Mouse (Mus musculus) lung, embryonic 14.5 days (tissue): Measurements from ENCODE around the gene Gm9936. TPM values are rescaled to one million over a fixed set of nuclear protein-coding genes. Genes with fewer than 3 reads are reported as not detected.
"Not testable (repeated sequence)": the region's sequence is repeated elsewhere in the genome, so short reads cannot be mapped to it uniquely, and the experiment has no call there.

Source experiments
- ATAC-seq: fragments of 200-750 bp; cut with Nextera tagmentation; 2 replicates; pipeline ENCODE4 v1.8.0; 2017; ENCODE audit warnings: mild to moderate bottlenecking, moderate TSS enrichment, moderate library complexity; ENCODE audit not compliant: insufficient read depth
- DNase-seq: peaks from one replicate; pipeline ENCODE4 v3.0.0-alpha.2; 2015
- H3K27ac ChIP-seq: fragments of 300-500 bp; sonication (generic); 2 replicates; pipeline ENCODE4 v1.5.1; 2014; ENCODE audit warnings: low read depth, mild to moderate bottlenecking, moderate library complexity
- H3K27me3 ChIP-seq: fragments of 300-500 bp; sonication (generic); 2 replicates; pipeline ENCODE4 v1.6.1; 2014; ENCODE audit warnings: low read length, control low read depth; ENCODE audit not compliant: insufficient read depth
- H3K36me3 ChIP-seq: fragments of 300-500 bp; sonication (generic); 2 replicates; pipeline ENCODE4 v1.6.1; 2014; ENCODE audit warnings: control low read depth; ENCODE audit not compliant: insufficient read depth
- H3K4me1 ChIP-seq: fragments of 300-500 bp; sonication (generic); 2 replicates; pipeline ENCODE4 v1.6.1; 2014; ENCODE audit warnings: antibody characterized with exemption, control low read depth; ENCODE audit not compliant: insufficient read depth
- H3K4me2 ChIP-seq: fragments of 300-500 bp; sonication (generic); 2 replicates; pipeline ENCODE4 v1.6.1; 2014; ENCODE audit warnings: mild to moderate bottlenecking
- H3K4me3 ChIP-seq: fragments of 300-500 bp; sonication (generic); 2 replicates; pipeline ENCODE4 v1.5.1; 2014; ENCODE audit warnings: low read depth, low read length
- H3K9ac ChIP-seq: fragments of 300-500 bp; sonication (generic); 2 replicates; pipeline ENCODE4 v1.6.1; 2014
- H3K9me3 ChIP-seq: fragments of 300-500 bp; sonication (generic); 2 replicates; pipeline ENCODE4 v1.6.1; 2016; ENCODE audit warnings: low read depth, low read length, control low read depth
- CTCF ChIP-seq: IDR thresholded peaks from 2 replicates; pipeline ENCODE4 v1.5.1; 2016; ENCODE audit warnings: antibody characterized with exemption, low read depth
- WGBS: fragments of 180-500 bp; shearing (Covaris S2); extraction: QIAGEN DNeasy Blood & Tissue Kit; methylation state at CpG from one replicate; pipeline ENCODE4 v1.1.7; 2014; 5-methylcytosine and 5-hydroxymethylcytosine counted together
- polyA plus RNA-seq: library from polyadenylated mRNA; unstranded; fragments of >200 nt; fragmentation: Nextera tagmentation; extraction: Ambion mirVana; gene quantifications from 2 replicates; pipeline ENCODE4 v1.2.1, GENCODE M21; 2014

Gene Gm9936
- polyA plus RNA-seq, 1 experiment from 2014 or later = not detected

DNA sequence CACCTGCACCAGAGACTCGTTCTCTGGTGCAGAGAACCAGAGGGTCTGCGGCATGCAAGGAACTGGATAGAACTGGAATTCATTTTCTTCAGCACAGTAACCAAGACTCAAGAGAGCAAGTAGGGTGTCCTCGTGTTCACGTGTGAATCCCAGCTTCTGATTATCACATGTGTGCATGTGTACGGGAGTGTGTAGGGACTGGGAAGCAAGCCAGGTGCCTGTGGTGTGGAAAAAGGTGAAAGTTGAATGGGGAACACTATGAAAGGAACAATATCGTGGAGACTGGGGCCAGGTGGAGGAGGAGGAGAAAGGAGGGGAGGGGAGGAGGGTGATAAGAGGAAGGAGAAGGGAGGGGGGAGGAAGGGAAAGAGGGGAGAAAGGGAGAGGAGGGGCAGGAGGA is 28.3 kb upstream of the Gm9936 start:
- no peaks in the 10 kb centered on the region for H3K9me3 ChIP-seq
- no peaks in the 10 kb centered on the region for H3K27me3 ChIP-seq
- no peak overlapping the region for H3K27ac ChIP-seq
- TF ChIP-seq CTCF = no peak
- no peak overlapping the region for H3K9ac ChIP-seq
- H3K4me3 ChIP-seq = no peak overlapping the region
- no peaks in the 10 kb centered on the region for H3K4me1 ChIP-seq
- DNase-seq (no peak), ATAC-seq (no peak)
- H3K36me3 ChIP-seq = no peaks in the 10 kb centered on the region
- 70% methylated on average over 6 of the region's 6 CpGs for WGBS
- H3K4me2 ChIP-seq = no peak overlapping the region

DNA sequence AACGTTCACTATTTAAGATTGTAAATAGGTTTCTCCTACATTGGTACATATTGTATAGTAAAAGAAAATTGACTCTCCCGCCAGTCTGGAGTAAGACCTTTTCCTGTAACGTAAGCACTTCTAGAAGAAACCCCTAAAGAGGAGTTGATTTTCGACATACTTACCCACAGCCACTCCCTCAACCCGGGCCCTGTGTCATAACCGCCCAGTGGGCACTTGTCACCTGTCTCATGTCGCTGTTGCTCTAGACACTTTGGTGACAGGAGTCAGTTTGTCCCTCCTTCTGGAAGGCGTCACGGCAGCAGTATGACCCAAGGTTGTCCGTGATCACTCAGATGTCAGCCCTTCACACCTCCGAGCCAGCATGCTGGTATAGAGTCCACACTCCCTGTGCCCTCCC is 24.5 kb upstream of the Gm9936 start:
- DNase-seq = no peak
- Histone ChIP-seq H3K4me1 (no peaks in the 10 kb centered on the region), H3K4me3 (no peak overlapping the region), H3K36me3 (no peaks in the 10 kb centered on the region), H3K4me2 (no peak overlapping the region), H3K27me3 (no peaks in the 10 kb centered on the region), H3K9ac (no peak overlapping the region), H3K9me3 (no peaks in the 10 kb centered on the region), H3K27ac (no peak overlapping the region)
- 73% methylated on average over 11 of the region's 11 CpGs for WGBS
- ATAC-seq = no peak
- no peak for TF ChIP-seq CTCF

DNA sequence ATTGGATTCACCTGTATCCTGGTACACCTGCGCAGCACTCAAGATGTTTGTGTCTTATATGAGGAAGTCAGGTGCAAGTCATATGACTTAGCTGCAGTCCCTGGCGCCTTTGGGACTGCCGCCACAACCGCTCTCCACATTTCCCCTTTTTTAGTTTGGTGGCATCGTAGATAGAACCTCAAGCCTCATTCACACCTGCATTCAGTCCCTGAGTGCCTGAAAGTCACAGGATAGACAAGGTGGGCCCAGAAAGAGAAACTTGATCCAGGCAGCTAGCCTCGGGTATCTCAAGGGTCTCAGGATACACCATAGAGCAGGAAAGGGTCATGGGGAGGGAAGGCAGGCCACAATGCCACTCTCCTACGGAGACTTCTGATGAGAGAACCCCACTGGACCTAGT is 23.8 kb upstream of the Gm9936 start:
- not testable (repeated sequence) for H3K4me1 ChIP-seq, H3K9me3 ChIP-seq, H3K9ac ChIP-seq, DNase-seq, ATAC-seq, H3K27me3 ChIP-seq, H3K36me3 ChIP-seq, H3K4me2 ChIP-seq, H3K4me3 ChIP-seq, H3K27ac ChIP-seq
- WGBS = 73% methylated on average over 6 of the region's 7 CpGs

DNA sequence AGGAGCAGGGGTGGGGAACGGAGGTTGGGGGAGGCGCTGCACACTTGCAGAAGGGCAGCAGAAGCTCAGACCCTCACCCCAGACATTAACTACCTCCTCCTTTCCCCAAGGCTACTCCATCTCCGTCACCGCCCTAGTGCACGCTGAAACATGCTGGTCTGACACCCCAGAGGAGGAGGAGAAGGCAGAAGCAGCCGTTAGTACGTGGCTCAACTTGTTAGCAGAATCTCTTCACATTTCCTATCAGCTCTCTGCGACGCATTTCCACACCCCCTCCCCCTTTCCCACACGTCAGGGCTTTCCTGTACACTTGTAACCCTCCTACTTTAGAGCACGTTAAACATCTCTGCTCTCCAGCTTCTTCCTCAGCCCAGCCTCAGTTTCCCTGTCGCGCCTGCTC is 20.9 kb upstream of the Gm9936 start:
- Histone ChIP-seq H3K4me3 (no peak overlapping the region), H3K9ac (no peak overlapping the region), H3K4me1 (no peaks in the 10 kb centered on the region), H3K36me3 (no peaks in the 10 kb centered on the region), H3K4me2 (no peak overlapping the region), H3K27me3 (no peaks in the 10 kb centered on the region), H3K9me3 (no peaks in the 10 kb centered on the region), H3K27ac (no peak overlapping the region)
- 27% methylated on average over 13 of the region's 13 CpGs for WGBS
- no peak for TF ChIP-seq CTCF
- DNase-seq = no peak
- ATAC-seq = no peak

DNA sequence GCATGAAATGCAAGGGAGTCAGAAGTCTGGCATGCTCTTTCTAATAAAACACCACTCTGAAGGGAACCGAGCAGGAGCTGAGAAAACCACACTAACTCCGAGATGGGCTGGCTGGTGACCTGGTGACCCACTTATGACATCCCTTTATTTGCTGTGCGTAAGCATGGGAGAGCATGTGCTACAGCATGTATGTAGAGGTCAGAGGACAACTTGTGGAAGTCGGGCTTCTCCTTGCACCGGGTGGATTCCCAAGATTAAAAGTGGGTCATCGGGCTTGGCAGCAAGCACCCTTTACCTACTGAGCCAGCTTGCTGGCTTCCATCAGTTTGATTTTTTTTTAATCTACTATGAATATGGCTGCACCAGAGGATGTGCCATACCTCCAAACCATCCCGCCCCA is 19.0 kb upstream of the Gm9936 start:
- 53% methylated on average over 7 of the region's 7 CpGs for WGBS
- ATAC-seq (no peak), DNase-seq (no peak)
- Histone ChIP-seq H3K4me1 (no peaks in the 10 kb centered on the region), H3K9ac (no peak overlapping the region), H3K27ac (no peak overlapping the region), H3K4me3 (no peak overlapping the region), H3K27me3 (no peaks in the 10 kb centered on the region), H3K9me3 (no peaks in the 10 kb centered on the region), H3K4me2 (no peak overlapping the region), H3K36me3 (no peaks in the 10 kb centered on the region)
- TF ChIP-seq CTCF = no peak

DNA sequence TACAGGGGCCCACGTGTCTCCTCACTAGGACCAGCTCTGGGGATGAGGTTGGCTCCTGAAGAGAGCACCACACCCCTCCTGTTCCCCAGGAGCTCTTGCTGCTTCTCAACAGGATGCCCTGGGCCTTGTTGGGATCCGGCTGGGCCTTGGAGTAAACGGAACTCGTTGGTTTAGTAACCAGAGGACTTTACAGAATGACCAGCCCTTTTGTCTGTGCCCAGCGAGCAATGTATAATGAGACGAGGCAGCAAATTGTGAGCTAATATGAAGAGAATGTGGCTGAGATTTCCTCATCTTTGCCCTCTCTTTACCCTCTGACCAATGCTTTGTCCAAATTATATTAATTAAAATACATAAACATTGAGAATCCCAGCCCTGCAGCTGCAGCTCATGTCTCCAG is 17.8 kb upstream of the Gm9936 start:
- 43% methylated on average over 6 of the region's 6 CpGs for WGBS
- H3K9ac ChIP-seq = no peak overlapping the region
- no peak overlapping the region for H3K27ac ChIP-seq
- H3K4me3 ChIP-seq = no peak overlapping the region
- ATAC-seq (no peak), DNase-seq (no peak)
- no peak for TF ChIP-seq CTCF
- H3K4me1 ChIP-seq = no peaks in the 10 kb centered on the region
- H3K36me3 ChIP-seq = no peaks in the 10 kb centered on the region
- H3K4me2 ChIP-seq = no peak overlapping the region
- H3K27me3 ChIP-seq = no peaks in the 10 kb centered on the region
- no peaks in the 10 kb centered on the region for H3K9me3 ChIP-seq

DNA sequence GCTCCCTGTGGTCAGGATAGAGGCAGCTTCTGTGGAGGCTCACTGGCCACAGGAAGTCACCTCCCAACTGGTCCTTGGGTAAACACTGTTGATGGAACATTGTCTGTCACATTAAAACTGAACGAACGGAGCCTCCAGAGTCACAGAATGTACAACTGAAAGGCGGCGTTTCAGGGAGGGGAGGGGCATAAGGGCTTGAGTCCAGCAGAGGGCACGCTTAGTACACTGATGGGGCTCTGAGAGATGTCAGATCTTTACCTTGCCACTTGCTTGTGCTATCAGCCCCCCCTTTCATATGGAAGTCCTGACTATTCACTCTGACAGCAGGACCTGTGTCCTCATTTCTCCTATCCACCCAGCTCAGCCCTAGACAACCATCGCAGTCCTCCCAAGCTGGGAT is 17.4 kb upstream of the Gm9936 start:
- peak; percentile 38 for DNase-seq
- Histone ChIP-seq H3K4me2 (no peak overlapping the region), H3K36me3 (no peaks in the 10 kb centered on the region), H3K27me3 (no peaks in the 10 kb centered on the region), H3K9me3 (no peaks in the 10 kb centered on the region), H3K4me1 (no peaks in the 10 kb centered on the region), H3K9ac (no peak overlapping the region), H3K27ac (no peak overlapping the region), H3K4me3 (no peak overlapping the region)
- WGBS = 39% methylated on average over 6 of the region's 6 CpGs
- peak; percentile 46 for TF ChIP-seq CTCF
- no peak for ATAC-seq

DNA sequence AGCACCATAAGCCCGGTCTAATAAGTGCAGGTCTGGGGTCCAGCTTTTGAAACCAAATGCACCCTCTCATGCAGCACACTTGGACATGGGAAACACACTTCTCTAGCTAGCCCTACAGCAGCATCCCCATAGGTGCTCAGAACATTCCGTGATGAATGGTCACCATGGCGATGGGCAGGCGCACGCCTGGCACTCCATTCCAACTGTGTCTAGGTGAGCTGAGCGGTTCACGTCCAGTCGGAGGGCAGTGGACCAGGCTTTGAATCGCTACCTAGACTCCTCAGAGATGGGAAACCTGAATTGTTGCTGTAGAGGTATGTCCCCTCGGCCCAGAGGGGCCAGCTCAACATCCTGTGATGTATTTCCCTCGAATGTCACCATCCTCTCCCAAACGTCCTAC is 6.8 kb upstream of the Gm9936 start:
- ATAC-seq (no peak), DNase-seq (no peak)
- WGBS = 86% methylated on average over 12 of the region's 12 CpGs
- Histone ChIP-seq H3K36me3 (no peaks in the 10 kb centered on the region), H3K9me3 (peaks cover 10% of the 10 kb centered on the region; the same call in 1 of the 2 replicates), H3K27ac (no peak overlapping the region), H3K27me3 (no peaks in the 10 kb centered on the region), H3K4me2 (no peak overlapping the region), H3K4me1 (no peaks in the 10 kb centered on the region), H3K9ac (no peak overlapping the region), H3K4me3 (no peak overlapping the region)
- TF ChIP-seq CTCF = no peak
